Mouse (Mus musculus) layer of hippocampus, adult 2 months (tissue): ENCODE measurements around the gene Cdk19. TPM values are rescaled to one million over a fixed set of nuclear protein-coding genes. Genes with fewer than 3 reads are reported as not detected.
"Not testable (repeated sequence)": the region's sequence is repeated elsewhere in the genome, so short reads cannot be mapped to it uniquely, and the experiment has no call there.

ENCODE experiments used
- DNase-seq, 2 experiments: peaks; one replicate each; pipeline ENCODE4 v3.0.0; 2022; ENCODE audit warnings: low spot score in 2 of 2
- H3K27ac ChIP-seq: fragments of 200-600 bp; 2 replicates; pipeline ENCODE4 v1.8.1; 2022
- H3K4me3 ChIP-seq: fragments of 200-600 bp; 2 replicates; pipeline ENCODE4 v1.8.1; 2022; ENCODE audit warnings: mild to moderate bottlenecking
- CTCF ChIP-seq: fragments of 200-600 bp; conservative IDR thresholded peaks from 2 replicates; pipeline ENCODE4 v1.8.1; 2022; ENCODE audit warnings: antibody characterized with exemption, mild to moderate bottlenecking, moderate library complexity
- long read RNA-seq, 2 experiments: library from polyadenylated mRNA; stranded (forward); transcript quantifications; one replicate each; pipeline ENCODE4 v2.0.0; 2021; ENCODE audit warnings: borderline mapping rate in 2 of 2
- total RNA-seq, 2 experiments: library from RNA; stranded (reverse); gene quantifications; 2 replicates each; pipeline ENCODE4 v1.2.3; 2021

Cdk19 gene
- 10 to 100 TPM; 34.4 to 34.6 TPM for total RNA-seq
- long read RNA-seq, experiment 1, full-length matches to known transcripts = 8 of 21 reads
- long read RNA-seq, experiment 1, partial matches to known transcripts = 0 of 21 reads
- long read RNA-seq, experiment 1, other reads (novel, unspliced or antisense) = 13 of 21 reads
- long read RNA-seq, experiment 2, full-length matches to known transcripts = 18 of 30 reads
- long read RNA-seq, experiment 2, partial matches to known transcripts = 8 of 30 reads
- long read RNA-seq, experiment 2, other reads (novel, unspliced or antisense) = 4 of 30 reads

DNA sequence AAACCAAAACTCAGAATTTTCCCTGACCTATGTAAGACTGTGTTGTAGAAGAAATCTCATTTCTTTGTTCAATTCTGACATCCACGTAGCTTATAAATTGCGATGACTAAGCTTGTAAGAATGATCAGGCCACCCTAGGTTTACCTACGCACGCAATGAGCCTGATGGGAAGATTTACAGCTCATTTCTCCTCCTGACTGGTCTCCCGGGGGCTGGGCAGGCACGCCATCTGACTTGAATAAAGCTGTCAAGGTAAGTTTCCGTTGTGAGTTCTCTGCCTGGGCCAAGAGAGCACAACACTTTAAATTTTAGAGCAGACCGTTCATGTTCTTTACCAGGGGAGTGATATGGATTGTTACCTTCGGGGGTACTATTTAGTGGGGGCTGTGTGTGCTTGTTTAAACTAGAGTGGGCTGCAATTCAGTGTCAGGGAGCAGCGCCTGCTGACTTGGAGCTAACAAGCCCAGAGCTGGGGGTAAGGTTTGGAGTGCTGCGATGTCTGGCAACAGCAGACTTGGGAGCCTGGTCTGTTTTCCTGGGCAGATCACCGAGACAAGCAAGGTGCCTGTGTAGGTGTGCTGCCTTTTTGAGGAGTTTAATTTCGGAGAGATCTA is at the start of gene Cdk19:
Gene Cdk19, plus strand, starts transcription at position 214 of the 614 bp plus-strand sequence.
- no peak for TF ChIP-seq CTCF

DNA sequence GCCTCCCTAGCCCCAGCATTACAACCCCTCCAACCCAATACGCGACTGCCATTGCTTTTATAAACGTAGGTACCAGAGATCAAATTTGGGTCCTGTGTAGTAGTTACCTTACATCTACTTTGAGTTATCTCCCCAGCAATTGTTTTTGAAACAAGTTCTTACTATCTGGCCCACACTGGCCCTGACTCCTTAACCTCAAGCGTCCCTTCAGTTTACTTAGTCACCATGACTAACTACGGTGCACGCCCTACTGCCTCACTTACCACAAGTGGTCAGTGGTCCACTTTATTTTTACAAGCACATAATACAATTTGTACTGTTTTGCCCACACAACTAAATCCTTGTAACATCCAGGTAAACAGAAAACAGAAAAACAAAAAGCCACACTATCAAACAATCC is 46.7 kb upstream of the Cdk19 start:
- no peak for TF ChIP-seq CTCF

More for the DNA sequence above, at the start of gene Cdk19:
- DNase-seq = no peak
- no peak within 1 kb of the TSS for H3K4me3 ChIP-seq
- no peak within 1 kb of the TSS for H3K27ac ChIP-seq

DNA sequence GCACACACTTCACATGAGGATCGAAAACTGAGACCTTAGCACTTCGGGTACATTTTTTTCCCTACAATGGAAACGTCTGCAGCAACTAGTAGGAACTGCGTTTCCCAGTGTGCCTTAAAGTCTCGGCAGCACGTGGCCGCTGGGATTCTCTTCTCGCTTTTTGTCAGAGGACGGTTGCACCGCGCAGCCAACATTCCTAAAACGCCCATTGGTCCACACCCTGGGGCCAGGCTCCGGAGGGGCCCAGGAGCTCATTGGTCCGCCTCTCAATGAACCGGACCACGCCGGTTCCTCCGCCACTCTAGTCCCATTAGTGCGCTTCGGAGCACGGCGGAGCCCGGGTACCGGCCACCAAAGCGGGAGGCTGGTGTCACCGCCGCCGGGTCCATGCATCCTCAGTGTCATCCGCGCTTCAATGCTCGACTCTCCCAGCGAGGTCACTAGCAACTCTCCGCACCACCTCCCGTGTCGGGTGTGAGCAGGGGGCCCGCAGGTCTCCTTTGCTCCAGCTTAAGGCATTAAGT is 38.7 kb upstream of the Cdk19 start:
- Histone ChIP-seq H3K4me3 (peak overlapping the region; percentile 97), H3K27ac (peak overlapping the region; percentile 84)
- TF ChIP-seq CTCF = no peak
- peak; percentile 81 to 86 for DNase-seq

More for the DNA sequence above, 46.7 kb upstream of the Cdk19 start:
- Histone ChIP-seq H3K27ac (no peak overlapping the region), H3K4me3 (no peak overlapping the region)
- no peak for DNase-seq

DNA sequence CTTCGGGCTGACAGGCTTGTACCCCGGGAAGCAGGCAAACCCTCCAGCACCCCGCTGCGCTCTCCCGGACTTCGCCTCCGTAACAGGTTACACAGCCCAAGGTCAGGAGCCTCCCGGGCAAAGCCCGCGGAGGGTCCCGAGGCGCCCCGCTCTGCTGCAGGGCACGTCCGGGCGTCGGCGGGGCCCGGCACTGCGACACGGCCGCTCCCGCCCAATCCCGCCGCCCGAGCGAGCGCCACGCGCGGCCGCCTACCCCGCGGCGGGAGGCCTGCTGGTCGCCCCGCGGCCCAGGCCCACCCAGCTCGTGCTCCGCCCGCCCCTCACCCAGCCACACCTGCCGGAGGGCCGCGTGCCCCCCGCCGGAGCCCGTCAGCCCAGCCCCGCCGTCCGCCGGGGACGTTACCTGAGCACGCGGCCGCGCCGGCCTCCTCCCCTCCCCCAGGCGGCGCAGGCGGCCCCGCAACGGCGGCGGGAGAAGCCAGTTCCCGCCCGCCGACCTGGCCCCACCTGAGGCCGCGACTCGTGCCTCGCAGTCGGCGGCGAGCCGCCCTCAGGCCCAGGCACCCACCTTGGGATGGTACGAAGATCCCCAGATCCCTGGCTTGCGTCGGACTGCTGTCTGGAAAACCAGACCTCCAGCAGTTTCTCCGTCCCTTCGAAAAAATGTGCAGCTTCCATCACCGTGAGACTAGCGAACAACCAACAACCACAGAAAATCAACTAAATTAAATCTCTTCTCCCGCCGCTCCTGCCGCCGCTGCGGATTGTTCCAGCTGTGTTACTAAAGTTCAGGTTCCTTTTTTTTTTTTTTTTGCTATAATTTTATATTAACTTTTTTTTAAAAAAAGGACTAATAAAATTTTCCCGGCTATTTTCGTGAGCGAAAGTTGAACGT is 37.9 kb upstream of the Cdk19 start:
- H3K27ac ChIP-seq = peak overlapping the region; percentile 84
- H3K4me3 ChIP-seq = peak overlapping the region; percentile 97
- DNase-seq = not testable (repeated sequence)

DNA sequence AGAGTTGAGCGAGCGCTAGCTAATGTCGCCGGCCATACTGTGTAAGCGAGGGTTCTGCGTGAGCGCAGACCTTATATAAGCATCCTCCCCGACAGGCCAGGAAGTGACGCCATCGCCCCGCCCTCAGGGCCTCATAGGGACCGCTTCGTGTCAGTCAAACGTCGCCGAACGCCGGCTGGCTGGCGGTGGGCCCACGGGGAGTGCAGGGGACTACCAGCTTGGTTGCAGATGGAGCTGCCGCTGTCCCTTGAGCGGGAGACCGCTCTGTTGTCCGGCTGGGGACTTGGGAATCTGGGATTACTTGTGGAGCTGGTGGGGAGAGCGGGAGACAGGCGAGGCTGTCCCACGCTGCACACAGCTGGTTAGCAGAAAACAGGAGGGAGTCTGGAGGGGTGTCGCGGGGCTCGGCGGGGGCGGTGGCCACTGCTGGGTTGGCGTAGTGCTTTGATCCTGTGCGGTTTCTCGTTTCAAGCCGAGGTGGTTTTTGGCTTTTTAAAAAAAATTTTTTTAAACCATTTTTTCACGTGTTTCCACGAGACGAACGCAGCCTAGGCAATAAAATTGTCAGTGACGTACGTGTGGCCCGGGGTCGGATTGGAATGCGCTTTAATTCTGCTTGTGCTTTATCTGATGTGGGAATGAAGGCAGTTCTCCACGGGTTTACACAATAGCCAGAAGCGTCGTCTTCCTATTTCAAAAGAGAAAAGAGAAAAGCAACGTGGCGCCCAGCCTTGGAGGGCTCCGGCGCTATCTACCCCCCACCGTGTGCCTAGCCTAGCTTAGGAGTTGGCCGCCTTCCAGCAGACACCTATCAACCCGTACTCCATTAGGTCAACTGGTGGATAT is 37.0 kb upstream of the Cdk19 start, which contains the start of gene Amd1:
Gene Amd1, minus strand, starts transcription at position 47 of the 846 bp plus-strand sequence.
- peak; percentile 99 to 100 for DNase-seq
- Histone ChIP-seq H3K27ac (peak within 1 kb of the TSS; percentile 89), H3K4me3 (peak within 1 kb of the TSS; percentile 97)
- no peak for TF ChIP-seq CTCF

DNA sequence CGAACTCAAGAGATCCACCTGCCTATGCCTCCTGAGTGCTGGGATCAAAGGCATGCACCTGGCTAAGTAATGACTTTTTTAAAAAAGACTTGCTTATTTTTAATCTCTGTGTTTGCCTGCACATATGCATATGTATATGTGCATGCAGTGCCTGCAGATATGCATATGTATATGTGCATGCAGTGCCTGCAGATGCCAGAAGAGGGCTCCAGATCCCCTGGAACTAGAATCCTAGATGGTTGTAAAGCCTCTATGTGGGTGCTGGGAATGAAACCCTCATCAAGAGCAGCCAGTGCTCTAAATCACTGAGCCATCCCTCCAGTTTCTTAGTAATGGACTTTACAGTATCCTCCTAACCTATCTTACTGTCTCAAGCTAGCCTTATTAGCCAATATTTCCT is 33.4 kb upstream of the Cdk19 start:
- H3K27ac ChIP-seq = no peak overlapping the region
- no peak for DNase-seq
- peak; percentile 45 for TF ChIP-seq CTCF
- no peak overlapping the region for H3K4me3 ChIP-seq

DNA sequence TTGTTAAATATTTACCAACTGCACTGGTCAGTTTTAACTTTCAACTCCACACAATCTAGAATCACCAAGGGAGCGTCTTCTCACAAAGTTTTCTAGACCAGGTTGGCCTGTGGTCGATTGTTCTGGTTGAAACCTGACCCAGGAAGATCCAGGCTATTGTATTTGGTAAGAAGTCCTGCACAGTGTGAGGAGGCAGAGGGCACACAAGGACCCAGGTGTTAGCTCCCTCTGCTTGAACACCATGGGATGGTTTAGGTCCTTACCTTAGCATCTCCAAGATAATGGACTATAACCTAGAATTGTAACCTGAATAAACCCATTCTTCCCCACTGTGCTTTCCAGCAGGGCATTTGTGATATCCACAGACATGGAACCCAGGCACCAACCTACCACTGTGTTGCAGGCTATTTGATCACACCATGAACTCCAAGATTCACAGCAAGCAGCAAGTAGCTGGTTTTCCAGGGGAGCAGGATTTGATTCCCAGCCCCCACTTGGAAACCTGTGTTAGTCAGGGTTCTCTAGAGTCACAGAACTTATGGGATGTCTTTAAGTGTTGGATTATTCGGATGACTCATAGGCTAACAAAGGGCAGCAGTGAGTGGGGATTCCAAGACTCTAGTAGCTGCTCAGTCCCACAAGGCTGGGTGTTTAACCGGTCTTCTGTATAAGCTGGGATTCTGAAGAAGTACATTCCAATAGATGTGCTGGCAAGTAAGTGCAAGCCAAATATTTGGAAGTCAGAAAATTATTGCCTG is 31.4 kb upstream of the Cdk19 start:
- H3K4me3 ChIP-seq = no peak overlapping the region
- no peak overlapping the region for H3K27ac ChIP-seq
- DNase-seq = no peak
- TF ChIP-seq CTCF = no peak

DNA sequence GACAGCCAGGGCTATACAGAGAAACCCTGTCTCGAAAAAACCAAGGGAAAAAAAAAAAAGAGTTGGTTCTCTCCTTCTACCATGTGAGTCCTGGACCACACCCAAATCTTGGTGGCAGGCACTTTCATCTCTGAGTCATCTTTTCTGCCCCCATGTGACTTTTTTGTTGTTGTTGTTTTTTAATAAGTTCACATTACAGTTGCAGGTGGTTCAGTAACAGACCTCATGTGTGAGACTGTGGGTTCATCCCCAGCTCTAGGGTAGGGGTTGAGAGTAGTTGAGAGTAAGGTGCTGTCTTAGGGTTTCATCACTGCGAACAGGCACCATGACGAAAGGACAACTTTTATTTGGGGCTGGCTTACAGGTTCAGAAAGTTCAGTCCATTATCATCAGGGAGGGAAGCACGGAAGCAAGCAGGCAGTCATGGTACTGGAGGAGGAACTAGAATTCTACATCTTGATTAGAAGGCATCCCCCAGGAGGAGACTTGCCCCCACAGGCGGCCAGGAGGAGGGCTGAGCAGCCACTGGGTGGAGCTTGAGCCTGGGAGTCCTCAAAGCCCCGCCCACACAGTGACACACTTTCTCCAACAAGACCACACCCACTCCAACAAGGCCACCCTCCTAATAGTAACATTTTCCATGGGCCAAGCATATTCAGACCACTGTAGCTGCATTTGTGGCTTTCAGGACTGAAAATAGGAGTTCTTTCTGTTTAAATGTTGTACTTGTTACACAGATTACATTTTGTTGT is 29.3 kb upstream of the Cdk19 start:
- no peak for DNase-seq

DNA sequence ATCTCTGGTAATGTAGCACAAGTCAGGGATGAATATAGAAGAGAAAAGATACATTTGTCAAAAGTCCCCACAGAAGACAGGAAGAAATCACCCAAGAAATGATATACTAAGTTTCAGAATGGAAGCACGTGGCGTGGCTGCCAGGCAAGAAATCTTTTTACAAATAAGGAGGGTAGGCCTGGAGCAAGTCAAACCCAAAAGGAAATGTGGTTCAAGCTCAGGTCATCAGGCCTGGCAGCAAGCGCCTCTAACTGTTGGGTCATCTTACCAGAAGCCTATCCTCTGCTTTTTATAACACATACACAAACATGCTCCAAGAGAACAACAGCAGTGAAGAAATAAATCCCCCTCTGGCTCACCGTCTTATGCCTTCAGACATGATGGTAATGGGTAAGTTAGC is 26.6 kb upstream of the Cdk19 start:
- DNase-seq = no peak
- Histone ChIP-seq H3K27ac (no peak overlapping the region), H3K4me3 (no peak overlapping the region)
- no peak for TF ChIP-seq CTCF

More for the DNA sequence above, 29.3 kb upstream of the Cdk19 start:
- no peak overlapping the region for H3K4me3 ChIP-seq
- no peak overlapping the region for H3K27ac ChIP-seq
- TF ChIP-seq CTCF = no peak

DNA sequence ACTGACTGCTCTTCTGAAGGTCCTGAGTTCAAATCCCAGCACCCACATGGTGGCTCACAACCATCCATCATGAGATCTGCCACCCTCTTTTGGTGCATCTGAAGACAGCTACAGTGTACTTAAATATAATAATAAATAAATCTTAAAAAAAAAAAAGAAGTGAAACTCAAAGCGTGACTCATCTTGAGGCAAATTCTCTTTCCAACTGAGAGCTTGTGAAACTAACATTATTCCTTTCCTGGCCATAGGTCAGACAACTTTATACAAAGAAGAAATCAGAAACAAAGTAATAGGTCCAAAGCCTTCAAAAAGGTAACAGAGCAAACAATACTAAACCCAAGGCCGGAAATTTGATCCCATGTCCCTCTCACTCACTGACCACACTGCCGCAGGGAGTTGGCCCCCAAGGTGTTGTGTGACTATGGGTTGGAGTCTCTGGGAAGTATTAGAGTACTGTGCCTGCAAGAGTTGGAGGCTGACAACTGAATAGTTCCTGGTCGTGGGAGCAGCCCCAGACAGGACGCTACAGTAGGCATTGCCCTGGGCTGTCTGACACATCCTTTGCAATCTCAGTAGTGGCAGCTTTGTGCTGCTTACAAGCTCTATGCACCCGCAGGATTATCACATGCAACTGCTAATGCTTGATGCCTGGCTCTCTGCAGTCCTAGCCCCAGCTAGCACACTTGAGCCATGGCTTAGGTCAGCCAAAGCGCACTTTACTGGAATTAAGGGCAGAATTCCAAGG is 22.4 kb upstream of the Cdk19 start:
- no peak for TF ChIP-seq CTCF

More for the DNA sequence above, 22.4 kb upstream of the Cdk19 start:
- no peak overlapping the region for H3K4me3 ChIP-seq
- DNase-seq = no peak
- H3K27ac ChIP-seq = no peak overlapping the region
